Comparison of ENCODE assay signal across 14 mouse cellular contexts in genomic region chr15:84418266-84418610, GRCm38 (mm10). TPM values are rescaled to one million over a fixed set of nuclear protein-coding genes. Genes with fewer than 3 reads are reported as not detected.
DNase-seq lines count a peak whose midpoint lies in the region; ATAC-seq and TF ChIP-seq lines count a peak whose summit lies in the region.
"Had no signal": no experiment of that assay in that cellular context is flagged by ENCODE, and none has a peak within 500 bp of the region (broad histone marks: within the 10 kb centered on the region; RNA-seq: fewer than 3 reads in every experiment).

No protein-coding gene starts in this region.

- H3K4me2 ChIP-seq in embryonic facial prominence, embryonic 11.5 days (ENCODE audit: low read depth, low read length), result no peak overlapping the region
- H3K4me2 ChIP-seq in forebrain, embryonic 16.5 days (ENCODE audit: low read length), result no peak overlapping the region
- no peak overlapping the region for H3K4me2 ChIP-seq in hindbrain, postnatal 0 days (ENCODE audit: low read depth, low read length)
- no peak overlapping the region for H3K4me2 ChIP-seq in neural tube, embryonic 12.5 days (replicated peaks)
- no peak overlapping the region for H3K4me2 ChIP-seq in heart, embryonic 11.5 days
- H3K4me2 ChIP-seq: embryonic facial prominence, embryonic 12.5 days had no signal

- H3K4me3 ChIP-seq in embryonic facial prominence, embryonic 11.5 days (ENCODE audit: low read depth, low read length), result no peak overlapping the region
- H3K4me3 ChIP-seq in forebrain, embryonic 16.5 days (replicated peaks; ENCODE audit: low read length), result no peak overlapping the region
- H3K4me3 ChIP-seq in hindbrain, postnatal 0 days (ENCODE audit: low read length), result no peak overlapping the region
- H3K4me3 ChIP-seq in neural tube, embryonic 12.5 days, result no peak overlapping the region
- no peak overlapping the region for H3K4me3 ChIP-seq in heart, embryonic 11.5 days (ENCODE audit: low read depth, low read length)
- H3K4me3 ChIP-seq: embryonic facial prominence, embryonic 12.5 days; gastrocnemius, adult 2 months had no signal

- no peaks in the 10 kb centered on the region for H3K36me3 ChIP-seq in embryonic facial prominence, embryonic 11.5 days (replicated peaks; ENCODE audit: control insufficient read depth, insufficient read depth, low read depth, low read length)
- no peaks in the 10 kb centered on the region for H3K36me3 ChIP-seq in forebrain, embryonic 16.5 days (ENCODE audit: control insufficient read depth, insufficient read depth)
- no peaks in the 10 kb centered on the region for H3K36me3 ChIP-seq in hindbrain, postnatal 0 days (ENCODE audit: insufficient read depth, low read length)
- H3K36me3 ChIP-seq in neural tube, embryonic 12.5 days, result no peaks in the 10 kb centered on the region; the same call in 1 of the 2 replicates
- no peaks in the 10 kb centered on the region for H3K36me3 ChIP-seq in heart, embryonic 11.5 days (ENCODE audit: control insufficient read depth, insufficient read depth, low read length)
- H3K36me3 ChIP-seq: embryonic facial prominence, embryonic 12.5 days had no signal

- 0 out of 2 replicates have a peak, but pooled peaks have one; percentile 10 for ATAC-seq in embryonic facial prominence, embryonic 11.5 days (replicated peaks; ENCODE audit: insufficient number of reproducible peaks, low FRiP score, low TSS enrichment, low read depth)
- no peak for ATAC-seq in forebrain, embryonic 16.5 days
- peak; percentile 60; the same call in 1 of the 2 replicates for ATAC-seq in hindbrain, postnatal 0 days
- peak; percentile 45; the same call in 1 of the 2 replicates for ATAC-seq in neural tube, embryonic 12.5 days (ENCODE audit: low FRiP score, low read depth)
- no peak for ATAC-seq in heart, embryonic 11.5 days (replicated peaks; ENCODE audit: insufficient number of reproducible peaks, low FRiP score, low TSS enrichment)

- H3K27ac ChIP-seq in embryonic facial prominence, embryonic 11.5 days (replicated peaks; ENCODE audit: low read depth, low read length), result no peak overlapping the region
- H3K27ac ChIP-seq in forebrain, embryonic 16.5 days (ENCODE audit: low read length), result peak overlapping the region; percentile 78
- peak overlapping the region; percentile 71 for H3K27ac ChIP-seq in hindbrain, postnatal 0 days
- H3K27ac ChIP-seq in neural tube, embryonic 12.5 days, result no peak overlapping the region
- H3K27ac ChIP-seq in heart, embryonic 11.5 days (ENCODE audit: low read depth, low read length), result no peak overlapping the region
- H3K27ac ChIP-seq: embryonic facial prominence, embryonic 12.5 days; gastrocnemius, adult 2 months had no signal

- no peaks in the 10 kb centered on the region for H3K9me3 ChIP-seq in embryonic facial prominence, embryonic 11.5 days (replicated peaks; ENCODE audit: control insufficient read depth, low read length)
- no peaks in the 10 kb centered on the region for H3K9me3 ChIP-seq in forebrain, embryonic 16.5 days (ENCODE audit: control insufficient read depth, low read length)
- no peaks in the 10 kb centered on the region for H3K9me3 ChIP-seq in hindbrain, postnatal 0 days (ENCODE audit: low read length)
- H3K9me3 ChIP-seq in neural tube, embryonic 12.5 days, result no peaks in the 10 kb centered on the region
- no peaks in the 10 kb centered on the region for H3K9me3 ChIP-seq in heart, embryonic 11.5 days (replicated peaks; ENCODE audit: control insufficient read depth, low read length)
- H3K9me3 ChIP-seq: embryonic facial prominence, embryonic 12.5 days had no signal

- TF ChIP-seq CTCF in hindbrain, postnatal 0 days (IDR thresholded peaks at IDR 0.05; ENCODE audit: low read depth), result no peak

- 0 out of 2 replicates have a peak, but pooled peaks cover 2% of the 10 kb centered on the region for H3K27me3 ChIP-seq in embryonic facial prominence, embryonic 11.5 days (ENCODE audit: control insufficient read depth, insufficient read depth, low read length)
- H3K27me3 ChIP-seq in forebrain, embryonic 16.5 days (replicated peaks; ENCODE audit: control insufficient read depth, insufficient read depth, low read length), result no peaks in the 10 kb centered on the region
- H3K27me3 ChIP-seq in hindbrain, postnatal 0 days (ENCODE audit: insufficient read depth, low read length), result no peaks in the 10 kb centered on the region
- peaks cover 8% of the 10 kb centered on the region for H3K27me3 ChIP-seq in neural tube, embryonic 12.5 days (replicated peaks)
- H3K27me3 ChIP-seq in heart, embryonic 11.5 days (ENCODE audit: control insufficient read depth, insufficient read depth, low read length), result peaks cover 35% of the 10 kb centered on the region

- peaks cover 3% of the 10 kb centered on the region; the same call in 1 of the 2 replicates for H3K4me1 ChIP-seq in embryonic facial prominence, embryonic 11.5 days (ENCODE audit: control insufficient read depth, insufficient read depth, low read length)
- H3K4me1 ChIP-seq in forebrain, embryonic 16.5 days (replicated peaks; ENCODE audit: control insufficient read depth, insufficient read depth, low read length), result peaks cover 35% of the 10 kb centered on the region
- peaks cover 18% of the 10 kb centered on the region for H3K4me1 ChIP-seq in hindbrain, postnatal 0 days (ENCODE audit: insufficient read depth, low read length)
- peaks cover 36% of the 10 kb centered on the region for H3K4me1 ChIP-seq in neural tube, embryonic 12.5 days
- H3K4me1 ChIP-seq in heart, embryonic 11.5 days (ENCODE audit: control insufficient read depth, insufficient read depth, low read length), result no peaks in the 10 kb centered on the region

- H3K9ac ChIP-seq in embryonic facial prominence, embryonic 11.5 days (replicated peaks; ENCODE audit: low read length), result no peak overlapping the region
- peak overlapping the region; percentile 33; the same call in 1 of the 2 replicates for H3K9ac ChIP-seq in forebrain, embryonic 16.5 days (replicated peaks; ENCODE audit: low read depth, low read length)
- no peak overlapping the region; the same call in 1 of the 2 replicates for H3K9ac ChIP-seq in hindbrain, postnatal 0 days (replicated peaks; ENCODE audit: low read length)
- H3K9ac ChIP-seq in neural tube, embryonic 12.5 days, result no peak overlapping the region
- no peak overlapping the region for H3K9ac ChIP-seq in heart, embryonic 11.5 days (ENCODE audit: low read depth, low read length)
- H3K9ac ChIP-seq: embryonic facial prominence, embryonic 12.5 days had no signal

- 91% methylated on average over 2 of the region's 4 CpGs for WGBS in embryonic facial prominence, embryonic 11.5 days
- 33% methylated on average over 3 of the region's 4 CpGs for WGBS in forebrain, embryonic 16.5 days
- 25% methylated on average over 4 of the region's 4 CpGs for WGBS in hindbrain, postnatal 0 days
- 42% methylated on average over 4 of the region's 4 CpGs for WGBS in neural tube, embryonic 12.5 days
- WGBS in heart, embryonic 11.5 days (ENCODE audit: insufficient replicate concordance), result 14% methylated on average over 4 of the region's 4 CpGs

- DNase-seq in embryonic facial prominence, embryonic 11.5 days (ENCODE audit: low spot score), result no peak
- no peak for DNase-seq in hindbrain, postnatal 0 days (ENCODE audit: low spot score)
- no peak for DNase-seq in cerebellum, postnatal 14 days
- no peak for DNase-seq in adrenal gland, postnatal 10 days
- DNase-seq: cerebellum, adult 11 months; cerebellum, postnatal 36 days; gastrocnemius, adult 2 months; heart, adult 18-20 months; lung, adult 2 months; thymus, postnatal 14 days had no signal

RNA-seq across cellular contexts. Expression of gene Shisal1, which starts 28.7 kb away (rescaled TPM):
- 2.6 and 2.9 TPM in 2 replicates for polyA plus RNA-seq in embryonic facial prominence, embryonic 11.5 days (2014; fragmentation: Nextera tagmentation; extraction: Ambion mirVana)
- 8.1 and 13.5 TPM in 2 replicates for polyA plus RNA-seq in forebrain, embryonic 16.5 days (2015; fragmentation: Nextera tagmentation; extraction: Ambion mirVana)
- total RNA-seq in hindbrain, postnatal 0 days (2014; rRNA removed), result 46.5 and 51.1 TPM in 2 replicates
- polyA plus RNA-seq in hindbrain, postnatal 0 days (2015; fragmentation: Nextera tagmentation; extraction: Ambion mirVana), result 12.6 and 14.6 TPM in 2 replicates
- polyA plus RNA-seq in neural tube, embryonic 12.5 days (2016; fragmentation: Nextera tagmentation; extraction: Ambion mirVana), result 7.4 and 9.9 TPM in 2 replicates
- 0.34 and 0.66 TPM in 2 replicates for polyA plus RNA-seq in heart, embryonic 11.5 days (2014; fragmentation: Nextera tagmentation; extraction: Ambion mirVana)
- total RNA-seq in adrenal gland, postnatal 10 days (2021), result 1 to 10 TPM; 1.8 to 3.2 TPM

Comparison
In these comparisons a context has a peak if more than half of its experiments do, and no peak if none do; other contexts are left out.
1. ATAC-seq: peak in embryonic facial prominence, embryonic 11.5 days (single experiment), hindbrain, postnatal 0 days (single experiment) and neural tube, embryonic 12.5 days (single experiment); none in forebrain, embryonic 16.5 days (single experiment) and heart, embryonic 11.5 days (single experiment).
2. H3K27ac ChIP-seq: peak in forebrain, embryonic 16.5 days (single experiment) and hindbrain, postnatal 0 days (single experiment); none in embryonic facial prominence, embryonic 11.5 days (single experiment), neural tube, embryonic 12.5 days (single experiment) and heart, embryonic 11.5 days (single experiment).